Mouse (Mus musculus) limb, embryonic 10.5 days (tissue): ENCODE results near the gene Gnl2. TPM values are rescaled to one million over a fixed set of nuclear protein-coding genes. Genes with fewer than 3 reads are reported as not detected.

ENCODE experiments used
- DNase-seq: peaks from one replicate; pipeline ENCODE4 v3.0.0-alpha.2; 2017; ENCODE audit warnings: low spot score
- H3K27ac ChIP-seq: fragments of 300-500 bp; sonication (generic); 2 replicates; pipeline ENCODE4 v1.5.1; 2016; ENCODE audit warnings: mild to moderate bottlenecking
- H3K27me3 ChIP-seq: fragments of 300-500 bp; sonication (generic); 2 replicates; pipeline ENCODE4 v1.6.1; 2016; ENCODE audit warnings: low read depth, mild to moderate bottlenecking; ENCODE audit not compliant: poor library complexity, severe bottlenecking
- H3K36me3 ChIP-seq: fragments of 300-500 bp; sonication (generic); 2 replicates; pipeline ENCODE4 v1.6.1; 2016; ENCODE audit warnings: mild to moderate bottlenecking, moderate library complexity
- H3K4me1 ChIP-seq: fragments of 300-500 bp; sonication (generic); 2 replicates; pipeline ENCODE4 v1.6.1; 2016
- H3K4me3 ChIP-seq: fragments of 300-500 bp; sonication (generic); 2 replicates; pipeline ENCODE4 v1.5.1; 2016; ENCODE audit warnings: mild to moderate bottlenecking, moderate library complexity
- H3K9me3 ChIP-seq: fragments of 300-500 bp; sonication (generic); replicated peaks from 2 replicates; pipeline ENCODE4 v1.6.1; 2016; ENCODE audit warnings: mild to moderate bottlenecking
- WGBS: fragments of 180-500 bp; shearing (Covaris S2); methylation state at CpG from one replicate; pipeline ENCODE4 v1.1.7; 2016; 5-methylcytosine and 5-hydroxymethylcytosine counted together
- polyA plus RNA-seq: library from polyadenylated mRNA; unstranded; fragments of >200 nt; fragmentation: Nextera tagmentation; extraction: Ambion mirVana; gene quantifications from 2 replicates; pipeline ENCODE4 v1.2.1, GENCODE M21; 2016

Gnl2 gene
- polyA plus RNA-seq, 1 experiment from 2014 or later, result 83.7 TPM

DNA sequence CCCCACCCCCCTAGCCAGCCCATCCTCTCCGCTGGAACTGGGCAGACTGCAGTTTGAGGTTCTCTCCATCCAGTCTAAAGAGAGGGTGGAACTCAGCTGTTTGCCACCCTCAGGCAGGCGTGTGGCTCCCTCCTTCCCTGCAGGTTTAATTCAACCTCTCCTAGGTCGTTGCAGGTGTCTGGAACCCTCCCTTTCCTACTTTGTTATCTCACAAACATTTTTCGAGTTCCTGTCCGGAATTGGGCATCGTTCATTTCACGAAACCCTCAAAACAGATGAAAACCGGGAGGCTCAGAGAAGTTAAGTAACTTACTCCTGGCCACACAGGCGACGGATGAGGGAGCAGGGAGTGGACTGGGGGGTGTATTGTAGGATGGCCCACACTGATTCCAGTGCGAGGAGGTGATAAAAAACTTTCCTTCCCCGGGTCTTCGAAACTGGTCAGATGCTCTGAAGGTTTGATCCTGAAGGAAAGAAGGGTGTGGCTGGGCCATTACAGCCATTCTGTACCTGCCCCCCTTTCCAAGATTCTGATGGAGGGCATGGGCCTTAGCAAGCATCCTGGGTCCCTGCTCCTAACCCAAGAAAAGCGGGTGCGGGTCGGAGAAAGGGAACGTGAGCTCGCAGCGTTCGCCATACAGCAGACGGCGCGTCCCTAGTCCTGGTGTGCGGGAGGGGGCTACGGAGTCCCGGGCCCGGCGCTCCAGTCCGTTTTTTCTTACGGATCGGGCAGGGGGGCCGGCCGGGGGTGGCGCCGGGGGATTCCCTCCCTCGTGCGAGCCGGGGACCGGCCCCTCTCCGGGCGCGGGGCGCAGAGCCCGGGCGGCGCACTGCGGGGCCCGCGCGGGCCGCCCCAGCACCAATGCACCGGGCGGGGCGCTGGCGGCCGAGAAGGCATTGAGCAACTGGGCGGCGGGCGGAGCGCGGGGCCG, 30.4 kb upstream of the Gnl2 start, which contains the start of gene Rspo1:
Rspo1 (plus strand) TSS at position 760 of the 932 bp plus-strand sequence.
- DNase-seq, result peak; percentile 54
- no peaks in the 10 kb centered on the region for H3K36me3 ChIP-seq
- H3K4me1 ChIP-seq, result peaks cover 70% of the 10 kb centered on the region
- H3K4me3 ChIP-seq, result peak within 1 kb of the TSS; percentile 51
- H3K9me3 ChIP-seq, result no peaks in the 10 kb centered on the region
- under 1% methylated on average over 57 of the region's 62 CpGs for WGBS
- H3K27me3 ChIP-seq, result peaks cover 100% of the 10 kb centered on the region
- peak within 1 kb of the TSS; percentile 58; the same call in 1 of the 2 replicates for H3K27ac ChIP-seq

DNA sequence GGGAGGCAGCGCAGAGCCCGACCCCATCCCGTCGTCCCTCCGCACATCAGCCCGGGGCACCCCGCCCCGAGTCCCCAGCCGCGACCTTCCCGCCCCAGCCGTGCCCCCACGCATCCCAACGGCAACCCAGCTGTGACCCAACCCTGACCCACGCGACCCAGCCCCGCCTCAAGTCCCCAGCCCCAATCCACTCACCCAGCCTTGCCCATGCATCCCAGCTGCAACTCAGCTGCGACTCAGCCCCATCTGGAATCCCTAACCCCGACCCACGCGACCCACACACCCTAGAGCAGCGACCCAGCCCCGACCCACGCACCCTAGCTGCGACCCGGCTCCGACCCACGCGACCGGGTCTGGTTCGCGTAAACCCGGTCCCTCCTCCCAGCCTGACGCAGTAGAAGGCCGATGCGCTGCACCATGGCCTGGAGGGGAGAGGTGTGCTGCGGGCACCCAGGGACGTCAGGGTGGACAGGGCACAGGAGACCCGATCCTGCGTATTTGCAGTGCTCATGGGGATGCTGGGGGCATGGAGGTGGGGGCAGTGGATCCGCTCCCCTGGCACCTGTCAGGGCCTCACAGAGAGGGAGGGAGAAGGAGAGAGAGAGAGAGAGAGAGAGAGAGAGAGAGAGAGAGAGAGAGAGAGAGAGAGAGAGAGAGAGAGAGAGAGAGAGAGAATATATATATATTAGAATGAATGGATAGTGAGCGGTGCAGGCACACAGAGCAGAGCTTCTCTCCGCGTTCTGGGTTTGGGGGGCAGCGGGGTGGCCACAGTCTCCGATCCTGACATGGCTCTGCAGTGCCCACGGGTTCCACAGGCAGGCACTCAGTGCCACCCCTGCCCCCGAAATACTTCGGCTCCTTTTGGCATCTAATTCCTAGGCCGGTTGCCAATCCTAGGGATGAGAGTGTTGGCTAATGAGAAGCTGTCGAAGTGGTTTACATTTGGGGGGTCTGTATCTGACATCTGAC, 29.4 kb upstream of the Gnl2 start:
- 3% methylated on average over 49 of the region's 51 CpGs for WGBS
- H3K4me3 ChIP-seq, result peak overlapping the region; percentile 51
- H3K27ac ChIP-seq, result peak overlapping the region; percentile 58; the same call in 1 of the 2 replicates
- peaks cover 100% of the 10 kb centered on the region for H3K27me3 ChIP-seq
- H3K4me1 ChIP-seq, result peaks cover 78% of the 10 kb centered on the region
- DNase-seq, result peak; percentile 51
- H3K9me3 ChIP-seq, result no peaks in the 10 kb centered on the region
- H3K36me3 ChIP-seq, result no peaks in the 10 kb centered on the region

DNA sequence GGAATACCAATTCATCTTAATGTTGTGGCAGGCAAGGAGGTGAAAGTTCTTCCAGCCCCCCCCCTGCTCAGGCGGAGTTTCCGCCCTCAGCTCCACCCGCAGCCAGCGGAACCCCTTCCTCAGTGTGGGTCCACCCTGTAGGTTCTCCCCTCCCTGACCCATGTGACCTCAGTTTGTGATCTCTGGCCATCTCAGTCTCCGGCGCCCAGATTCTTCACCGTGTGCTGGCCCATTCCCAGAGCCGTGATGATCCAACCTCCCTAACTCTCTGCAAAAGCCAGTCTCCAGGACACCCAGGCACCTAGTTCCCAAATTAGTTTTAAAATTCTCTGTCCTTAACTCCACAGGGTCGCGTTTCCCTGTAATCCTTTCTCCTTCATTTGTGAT, 28.7 kb upstream of the Gnl2 start:
- no peak for DNase-seq
- WGBS, result 6% methylated on average over 10 of the region's 10 CpGs
- Histone ChIP-seq H3K36me3 (no peaks in the 10 kb centered on the region), H3K9me3 (no peaks in the 10 kb centered on the region), H3K4me1 (peaks cover 78% of the 10 kb centered on the region), H3K27me3 (peaks cover 98% of the 10 kb centered on the region), H3K4me3 (no peak overlapping the region; the same call in 1 of the 2 replicates), H3K27ac (no peak overlapping the region)

DNA sequence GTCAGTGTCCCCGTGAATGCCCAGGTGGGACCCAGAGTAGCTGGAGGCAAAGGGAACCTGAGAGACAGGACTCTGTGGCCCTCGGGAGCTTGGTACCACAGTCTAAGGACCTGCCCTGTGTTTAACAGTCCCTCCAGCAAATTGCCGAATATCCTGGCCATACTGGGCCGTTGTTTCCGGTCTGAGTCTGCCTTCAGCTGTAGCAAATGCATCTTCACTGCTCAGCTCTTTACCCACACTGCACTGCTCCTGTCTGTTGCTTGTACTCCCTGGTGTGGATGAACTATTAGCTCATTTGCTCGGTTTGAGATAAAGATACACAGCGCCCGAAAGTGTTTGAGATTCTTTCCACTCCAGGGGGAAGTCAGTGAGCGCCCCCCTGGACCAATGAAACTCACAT, 28.0 kb upstream of the Gnl2 start:
- whole genome bisulfite sequencing, result 21% methylated on average over 9 of the region's 9 CpGs
- Histone ChIP-seq H3K4me1 (peaks cover 78% of the 10 kb centered on the region), H3K36me3 (no peaks in the 10 kb centered on the region), H3K27ac (no peak overlapping the region), H3K9me3 (no peaks in the 10 kb centered on the region), H3K4me3 (no peak overlapping the region), H3K27me3 (peaks cover 98% of the 10 kb centered on the region)
- no peak for DNase-seq

DNA sequence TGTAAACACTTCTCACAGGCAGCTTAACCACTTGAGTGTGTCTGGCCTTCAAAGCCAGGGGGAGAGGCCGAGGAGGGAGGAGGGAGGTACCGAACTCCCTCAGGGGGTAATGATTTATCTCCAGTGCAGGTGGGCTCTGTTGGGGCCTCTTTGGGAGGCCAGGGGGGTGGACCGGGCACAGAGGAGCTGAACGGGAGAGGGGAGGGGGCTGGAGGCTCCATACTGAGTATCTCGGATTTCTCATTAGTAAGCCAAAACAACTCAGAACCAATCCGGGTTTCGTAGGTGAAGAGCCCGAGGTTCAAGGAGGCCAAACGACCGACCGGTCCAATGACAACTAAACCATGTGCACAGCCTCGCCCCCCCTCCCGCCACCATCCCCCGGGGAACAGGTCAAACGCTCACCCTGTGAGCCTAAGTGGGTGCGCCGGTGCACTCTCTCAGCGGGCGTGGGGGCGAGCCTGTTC, 26.6 kb upstream of the Gnl2 start:
- Histone ChIP-seq H3K4me1 (peaks cover 67% of the 10 kb centered on the region), H3K27me3 (peaks cover 97% of the 10 kb centered on the region), H3K4me3 (peak overlapping the region; percentile 36), H3K36me3 (no peaks in the 10 kb centered on the region), H3K27ac (peak overlapping the region; percentile 27; the same call in 1 of the 2 replicates), H3K9me3 (no peaks in the 10 kb centered on the region)
- DNase-seq, result peak; percentile 67
- WGBS, result 1% methylated on average over 20 of the region's 20 CpGs

DNA sequence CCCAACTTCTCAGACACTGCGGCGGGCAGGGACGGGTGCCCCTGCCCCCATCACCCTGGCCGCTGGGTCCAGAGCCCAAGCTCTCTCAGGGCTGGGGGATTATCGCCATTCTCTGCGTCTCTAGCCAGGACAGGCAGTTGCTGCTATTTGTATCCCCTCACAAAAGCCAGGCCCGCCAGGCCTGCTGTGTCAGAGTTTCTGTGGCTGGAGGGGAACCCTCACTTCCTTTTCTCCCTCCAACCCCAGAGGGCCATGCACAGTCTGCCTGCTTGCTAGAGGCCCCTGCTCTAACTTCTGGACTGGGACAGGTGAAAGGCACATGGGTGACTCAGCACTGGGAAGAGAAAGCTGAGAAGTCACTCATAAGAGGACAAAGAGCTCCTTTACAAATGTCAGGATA, 26.1 kb upstream of the Gnl2 start:
- DNase-seq, result no peak
- peaks cover 62% of the 10 kb centered on the region for H3K4me1 ChIP-seq
- no peaks in the 10 kb centered on the region for H3K36me3 ChIP-seq
- H3K9me3 ChIP-seq, result no peaks in the 10 kb centered on the region
- peak overlapping the region; percentile 27; the same call in 1 of the 2 replicates for H3K27ac ChIP-seq
- 2% methylated on average over 7 of the region's 7 CpGs for WGBS
- peak overlapping the region; percentile 36 for H3K4me3 ChIP-seq
- H3K27me3 ChIP-seq, result peaks cover 97% of the 10 kb centered on the region

DNA sequence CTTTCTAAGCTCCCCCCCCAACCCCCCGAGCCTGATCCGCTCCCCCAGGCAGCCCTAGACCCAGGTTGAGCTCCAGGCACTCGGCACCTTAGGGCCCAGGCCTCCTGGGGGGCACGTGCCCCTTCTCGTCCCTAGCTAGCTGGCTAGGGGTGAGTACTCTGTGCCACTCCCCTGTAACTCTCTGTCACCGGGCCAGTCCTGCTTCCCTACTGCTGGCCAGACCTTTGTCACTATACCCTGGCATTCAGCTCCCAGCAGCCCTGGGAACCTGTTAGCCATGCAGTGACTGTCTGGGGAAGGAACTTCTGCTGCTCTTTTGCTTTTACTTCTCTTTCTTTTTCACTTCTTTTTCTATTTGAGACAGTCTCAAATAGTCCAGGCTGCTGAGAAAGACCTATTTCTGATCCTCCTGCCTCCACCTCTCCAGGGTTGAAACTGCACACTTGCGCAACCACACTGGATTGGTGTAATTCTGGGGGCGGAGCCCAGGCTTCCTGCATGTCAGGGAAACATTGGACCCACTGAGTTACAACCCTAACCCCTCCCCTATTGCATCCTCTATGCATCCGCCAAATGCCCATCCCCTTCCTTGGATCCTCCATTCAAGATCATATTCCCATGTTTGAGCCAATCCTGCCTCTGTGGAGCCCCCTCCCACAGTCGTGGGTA, 18.8 kb upstream of the Gnl2 start:
- Histone ChIP-seq H3K27ac (no peak overlapping the region), H3K4me3 (no peak overlapping the region), H3K4me1 (peaks cover 8% of the 10 kb centered on the region; the same call in 1 of the 2 replicates), H3K27me3 (peaks cover 83% of the 10 kb centered on the region), H3K36me3 (no peaks in the 10 kb centered on the region), H3K9me3 (no peaks in the 10 kb centered on the region)
- no peak for DNase-seq
- WGBS, result 76% methylated on average over 10 of the region's 10 CpGs

DNA sequence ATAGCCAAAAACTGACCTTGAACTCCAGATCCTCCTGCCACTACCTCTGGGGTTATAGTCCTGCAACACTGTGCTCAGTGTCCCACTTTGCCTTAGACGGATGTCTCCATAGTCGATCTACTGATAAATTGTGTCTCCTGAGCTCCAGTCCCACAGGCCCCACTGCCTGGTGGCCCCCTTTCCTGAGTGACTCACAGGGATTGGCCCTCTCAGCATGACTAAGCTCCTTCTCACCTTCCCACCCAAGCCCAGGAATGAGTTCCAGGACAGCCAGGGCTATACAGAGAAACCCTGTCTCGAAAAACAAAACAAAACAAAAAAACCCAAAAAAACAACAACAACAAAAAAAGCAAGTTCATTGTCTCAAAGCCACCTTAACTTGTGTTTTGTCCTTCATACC, 16.8 kb upstream of the Gnl2 start:
- Histone ChIP-seq H3K4me1 (peaks cover 8% of the 10 kb centered on the region; the same call in 1 of the 2 replicates), H3K4me3 (no peak overlapping the region), H3K36me3 (no peaks in the 10 kb centered on the region), H3K9me3 (no peaks in the 10 kb centered on the region), H3K27ac (no peak overlapping the region), H3K27me3 (peaks cover 84% of the 10 kb centered on the region)
- 89% methylated on average over 3 of the region's 3 CpGs for WGBS
- no peak for DNase-seq

DNA sequence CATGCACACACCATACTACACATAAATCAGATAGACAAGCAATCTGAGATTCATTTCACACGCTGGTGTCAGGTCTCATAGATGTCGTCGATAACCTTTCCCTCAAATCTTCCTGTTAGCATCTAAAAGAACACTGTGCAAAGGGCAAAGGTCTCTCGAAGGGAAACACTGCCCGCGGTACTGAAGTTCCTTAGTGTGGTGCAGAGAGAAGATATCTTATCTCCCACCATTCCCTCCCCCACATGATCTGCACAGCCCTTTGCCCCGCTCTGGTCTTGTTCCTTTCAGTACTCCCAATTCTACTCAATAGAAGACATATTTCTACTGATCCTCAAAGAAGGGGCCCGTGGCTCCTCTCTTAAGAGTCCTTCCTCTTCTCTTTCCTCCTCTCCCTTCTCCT, 13.4 kb upstream of the Gnl2 start:
- Histone ChIP-seq H3K9me3 (no peaks in the 10 kb centered on the region), H3K27me3 (peaks cover 87% of the 10 kb centered on the region), H3K27ac (no peak overlapping the region), H3K4me1 (peaks cover 5% of the 10 kb centered on the region), H3K4me3 (no peak overlapping the region), H3K36me3 (no peaks in the 10 kb centered on the region)
- no peak for DNase-seq
- WGBS, result 81% methylated on average over 8 of the region's 8 CpGs

DNA sequence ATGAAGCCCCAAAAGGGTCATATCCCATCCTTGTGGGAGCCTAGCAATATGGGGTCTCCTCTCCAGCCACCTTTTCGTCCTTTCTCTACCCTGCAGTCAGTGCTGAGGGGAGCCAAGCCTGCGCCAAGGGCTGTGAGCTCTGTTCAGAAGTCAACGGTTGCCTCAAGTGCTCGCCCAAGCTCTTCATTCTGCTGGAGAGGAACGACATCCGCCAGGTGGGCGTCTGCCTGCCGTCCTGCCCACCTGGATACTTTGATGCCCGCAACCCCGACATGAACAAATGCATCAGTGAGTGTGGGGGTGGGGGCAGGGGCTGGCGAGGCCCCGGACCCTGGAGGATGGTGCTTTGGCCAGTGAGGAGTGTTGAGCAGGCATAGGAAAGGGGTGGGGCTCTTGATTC, 11.5 kb upstream of the Gnl2 start:
- WGBS, result 46% methylated on average over 12 of the region's 12 CpGs
- Histone ChIP-seq H3K27me3 (peaks cover 92% of the 10 kb centered on the region), H3K4me3 (no peak overlapping the region), H3K36me3 (no peaks in the 10 kb centered on the region), H3K27ac (no peak overlapping the region), H3K4me1 (peaks cover 5% of the 10 kb centered on the region), H3K9me3 (no peaks in the 10 kb centered on the region)
- no peak for DNase-seq

DNA sequence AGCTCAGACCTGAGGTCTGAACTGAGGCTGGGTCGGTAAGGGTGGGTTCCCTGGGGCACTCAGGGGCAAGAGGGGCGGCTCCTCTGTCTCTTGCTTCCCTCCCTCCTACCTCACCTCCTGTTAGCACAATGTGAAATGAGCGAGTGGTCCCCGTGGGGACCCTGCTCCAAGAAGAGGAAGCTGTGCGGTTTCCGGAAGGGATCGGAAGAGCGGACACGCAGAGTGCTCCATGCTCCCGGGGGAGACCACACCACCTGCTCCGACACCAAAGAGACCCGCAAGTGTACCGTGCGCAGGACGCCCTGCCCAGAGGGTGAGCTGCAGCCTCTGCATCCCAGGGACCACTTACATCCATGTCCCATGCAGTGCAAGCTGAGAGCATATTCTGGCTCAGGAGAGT, 8.9 kb upstream of the Gnl2 start:
- Histone ChIP-seq H3K27ac (no peak overlapping the region), H3K4me1 (peaks cover 5% of the 10 kb centered on the region)
- 52% methylated on average over 15 of the region's 15 CpGs for WGBS

DNA sequence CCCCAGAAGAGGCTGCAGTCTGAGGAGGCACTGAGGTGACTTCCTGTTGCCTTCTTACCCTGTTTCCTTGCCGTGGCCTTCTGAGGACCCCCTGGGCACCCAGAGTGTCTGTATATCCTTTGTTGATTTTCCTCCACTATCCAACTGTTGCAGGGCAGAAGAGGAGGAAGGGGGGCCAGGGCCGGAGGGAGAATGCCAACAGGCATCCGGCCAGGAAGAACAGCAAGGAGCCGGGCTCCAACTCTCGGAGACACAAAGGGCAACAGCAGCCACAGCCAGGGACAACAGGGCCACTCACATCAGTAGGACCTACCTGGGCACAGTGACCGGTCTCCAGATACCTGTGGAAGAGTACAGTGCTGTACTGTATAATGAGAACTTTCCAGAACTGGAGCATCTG, 8.2 kb upstream of the Gnl2 start:
- WGBS, result 73% methylated on average over 6 of the region's 6 CpGs
- H3K27ac ChIP-seq, result no peak overlapping the region
- H3K36me3 ChIP-seq, result no peaks in the 10 kb centered on the region
- no peaks in the 10 kb centered on the region for H3K9me3 ChIP-seq
- H3K4me3 ChIP-seq, result no peak overlapping the region
- no peak for DNase-seq
- H3K4me1 ChIP-seq, result peaks cover 5% of the 10 kb centered on the region
- peaks cover 96% of the 10 kb centered on the region for H3K27me3 ChIP-seq

More for the DNA sequence above, 8.9 kb upstream of the Gnl2 start:
- Histone ChIP-seq H3K36me3 (no peaks in the 10 kb centered on the region), H3K4me3 (no peak overlapping the region), H3K27me3 (peaks cover 96% of the 10 kb centered on the region), H3K9me3 (no peaks in the 10 kb centered on the region)
- no peak for DNase-seq
